Mouse (Mus musculus): ENCODE data around the gene Slc45a1.

Gene Slc45a1

GRCm38 (mm10) chr4:150581931-150582723 lies 69.8 kb downstream of the Slc45a1 start:
- no peak for DNase-seq (ENCODE audit: extremely low spot score)
